Mouse (Mus musculus): ENCODE results near the gene Myo1h. TPM values are rescaled to one million over a fixed set of nuclear protein-coding genes. Genes with fewer than 3 reads are reported as not detected.

Gene Myo1h
- polyA plus RNA-seq, 1 experiment, result 0.69 TPM

DNA sequence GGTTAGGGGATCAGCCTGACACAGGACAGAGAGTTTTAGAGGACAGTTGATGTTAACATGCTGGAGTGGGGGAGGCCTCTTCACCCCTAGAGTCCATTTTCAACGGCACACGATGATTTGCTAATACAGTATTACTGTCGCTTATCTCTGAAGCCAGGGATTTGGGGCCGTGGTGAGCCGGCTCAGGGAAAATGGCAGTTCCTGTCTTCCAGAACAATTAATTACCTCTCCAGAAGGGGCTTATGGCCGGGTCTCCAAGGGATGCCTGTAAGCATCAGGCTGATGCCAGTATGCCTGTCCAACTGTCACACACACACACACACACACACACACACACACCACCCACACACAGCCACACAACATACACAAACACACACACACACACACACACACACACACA, 6.6 kb upstream of the Myo1h start:
- Histone ChIP-seq H3K27ac (ENCODE audit: insufficient read depth, low read length) (no peak overlapping the region), H3K4me1 (ENCODE audit: control insufficient read depth, insufficient read depth, low read length) (no peaks in the 10 kb centered on the region)
- WGBS, result 32% methylated on average over 6 of the region's 6 CpGs

DNA sequence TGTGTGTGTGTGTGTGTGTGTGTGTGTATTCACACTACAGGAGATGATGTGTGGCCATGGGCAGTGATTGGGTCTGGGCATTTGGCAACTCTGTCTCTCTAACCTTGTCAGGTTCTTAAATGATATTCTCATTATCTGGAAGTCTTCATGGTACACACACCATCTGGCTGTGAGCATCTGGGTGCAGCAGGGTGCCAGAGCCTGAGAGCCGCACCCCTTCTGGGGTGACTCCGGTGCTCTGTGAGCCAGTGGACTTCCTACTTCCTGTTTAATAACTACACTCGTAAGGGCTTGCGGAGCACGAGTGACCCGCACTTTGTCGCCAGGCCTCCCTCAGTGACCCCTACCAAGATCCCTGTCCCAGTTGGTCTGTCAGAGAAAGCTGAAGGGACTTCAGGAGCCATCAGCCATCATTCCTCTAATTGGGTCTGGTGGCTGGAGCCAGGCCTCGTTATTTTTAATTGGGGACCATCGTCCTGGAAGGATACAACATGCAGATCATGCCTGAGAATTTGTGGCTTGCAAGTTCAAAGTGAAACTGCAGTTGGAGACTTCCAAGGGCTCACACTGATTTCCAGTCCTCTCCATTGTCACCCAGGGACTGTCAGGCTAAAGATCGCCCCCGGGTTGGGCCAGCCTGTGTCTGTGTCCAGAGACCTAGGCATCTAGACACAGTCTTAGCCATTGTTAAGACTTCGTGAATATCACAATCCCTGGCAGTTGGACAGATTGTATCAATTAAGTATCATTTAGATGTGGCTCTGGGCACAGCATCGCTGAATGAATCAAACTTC, 4.2 kb upstream of the Myo1h start:
- no peak overlapping the region for H3K27ac ChIP-seq (ENCODE audit: insufficient read depth, low read length)
- no peak for TF ChIP-seq CTCF (IDR thresholded peaks at IDR 0.05; ENCODE audit: borderline replicate concordance, insufficient read depth, low read depth, low read length)
- TF ChIP-seq POLR2A (IDR thresholded peaks at IDR 0.05; ENCODE audit: borderline replicate concordance, insufficient read depth, low read length), result no peak
- WGBS, result 40% methylated on average over 13 of the region's 13 CpGs

More for the DNA sequence above, 6.6 kb upstream of the Myo1h start:
- no peak for DNase-seq
- no peaks in the 10 kb centered on the region; the same call in 1 of the 2 replicates for H3K27me3 ChIP-seq (ENCODE audit: control insufficient read depth, insufficient read depth, low read length)
- no peak overlapping the region for H3K4me3 ChIP-seq (replicated peaks; ENCODE audit: insufficient read depth, low read depth, low read length)
- TF ChIP-seq CTCF (IDR thresholded peaks at IDR 0.05; ENCODE audit: borderline replicate concordance, insufficient read depth, low read depth, low read length), result no peak
- TF ChIP-seq POLR2A (IDR thresholded peaks at IDR 0.05; ENCODE audit: borderline replicate concordance, insufficient read depth, low read length), result no peak

DNA sequence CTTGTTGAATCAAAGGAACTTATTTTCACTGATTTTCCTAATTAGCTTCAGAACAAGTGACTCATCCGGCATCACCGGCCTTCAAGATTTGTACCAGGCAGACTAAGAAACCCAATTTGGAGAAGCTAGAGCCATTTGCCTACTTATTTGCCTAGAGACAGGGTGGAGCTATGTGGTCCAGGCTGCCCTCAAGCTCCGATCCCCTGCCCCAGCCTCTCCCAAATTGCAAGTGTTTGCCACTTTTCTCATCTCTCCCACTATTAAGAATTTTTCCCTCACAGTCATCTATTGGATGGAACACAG, 3.6 kb upstream of the Myo1h start:
- TF ChIP-seq CTCF (IDR thresholded peaks at IDR 0.05; ENCODE audit: borderline replicate concordance, insufficient read depth, low read depth, low read length), result no peak
- no peak for TF ChIP-seq POLR2A (IDR thresholded peaks at IDR 0.05; ENCODE audit: borderline replicate concordance, insufficient read depth, low read length)
- WGBS, result 91% methylated on average over 3 of the region's 3 CpGs
- DNase-seq, result no peak
- H3K27ac ChIP-seq (ENCODE audit: insufficient read depth, low read length), result no peak overlapping the region
- H3K4me1 ChIP-seq (ENCODE audit: control insufficient read depth, insufficient read depth, low read length), result no peaks in the 10 kb centered on the region
- no peaks in the 10 kb centered on the region for H3K27me3 ChIP-seq (ENCODE audit: control insufficient read depth, insufficient read depth, low read length)
- no peak overlapping the region for H3K4me3 ChIP-seq (replicated peaks; ENCODE audit: insufficient read depth, low read depth, low read length)

More for the DNA sequence above, 4.2 kb upstream of the Myo1h start:
- no peak for DNase-seq
- Histone ChIP-seq H3K4me3 (replicated peaks; ENCODE audit: insufficient read depth, low read depth, low read length) (no peak overlapping the region), H3K4me1 (ENCODE audit: control insufficient read depth, insufficient read depth, low read length) (no peaks in the 10 kb centered on the region), H3K27me3 (ENCODE audit: control insufficient read depth, insufficient read depth, low read length) (no peaks in the 10 kb centered on the region)

DNA sequence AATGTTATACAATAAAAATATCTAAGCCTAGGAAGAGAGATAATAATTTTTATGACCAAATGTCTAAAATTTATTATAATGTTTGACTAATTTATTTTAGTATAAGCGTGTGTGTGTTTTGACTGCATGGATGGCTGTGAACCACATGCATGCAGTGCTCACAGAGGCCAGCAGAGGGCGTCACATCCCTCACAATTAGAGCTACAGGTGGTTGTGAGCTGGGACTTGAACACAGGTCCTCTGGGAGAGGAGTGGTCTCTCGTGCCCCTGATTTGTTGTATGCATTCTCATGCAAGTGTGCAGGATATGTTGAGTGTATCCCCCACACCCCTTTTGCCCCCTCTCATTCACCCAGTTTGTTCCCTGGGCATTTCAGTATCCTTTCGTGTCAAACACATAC, 2.9 kb upstream of the Myo1h start:
- Histone ChIP-seq H3K27me3 (ENCODE audit: control insufficient read depth, insufficient read depth, low read length) (no peaks in the 10 kb centered on the region), H3K27ac (ENCODE audit: insufficient read depth, low read length) (no peak overlapping the region), H3K4me1 (ENCODE audit: control insufficient read depth, insufficient read depth, low read length) (no peaks in the 10 kb centered on the region), H3K4me3 (replicated peaks; ENCODE audit: insufficient read depth, low read depth, low read length) (no peak overlapping the region)
- DNase-seq, result no peak
- WGBS, result 75% methylated on average over 4 of the region's 4 CpGs
- TF ChIP-seq CTCF (IDR thresholded peaks at IDR 0.05; ENCODE audit: borderline replicate concordance, insufficient read depth, low read depth, low read length), result peak; percentile 40; the same call in 1 of the 2 replicates
- TF ChIP-seq POLR2A (IDR thresholded peaks at IDR 0.05; ENCODE audit: borderline replicate concordance, insufficient read depth, low read length), result no peak

DNA sequence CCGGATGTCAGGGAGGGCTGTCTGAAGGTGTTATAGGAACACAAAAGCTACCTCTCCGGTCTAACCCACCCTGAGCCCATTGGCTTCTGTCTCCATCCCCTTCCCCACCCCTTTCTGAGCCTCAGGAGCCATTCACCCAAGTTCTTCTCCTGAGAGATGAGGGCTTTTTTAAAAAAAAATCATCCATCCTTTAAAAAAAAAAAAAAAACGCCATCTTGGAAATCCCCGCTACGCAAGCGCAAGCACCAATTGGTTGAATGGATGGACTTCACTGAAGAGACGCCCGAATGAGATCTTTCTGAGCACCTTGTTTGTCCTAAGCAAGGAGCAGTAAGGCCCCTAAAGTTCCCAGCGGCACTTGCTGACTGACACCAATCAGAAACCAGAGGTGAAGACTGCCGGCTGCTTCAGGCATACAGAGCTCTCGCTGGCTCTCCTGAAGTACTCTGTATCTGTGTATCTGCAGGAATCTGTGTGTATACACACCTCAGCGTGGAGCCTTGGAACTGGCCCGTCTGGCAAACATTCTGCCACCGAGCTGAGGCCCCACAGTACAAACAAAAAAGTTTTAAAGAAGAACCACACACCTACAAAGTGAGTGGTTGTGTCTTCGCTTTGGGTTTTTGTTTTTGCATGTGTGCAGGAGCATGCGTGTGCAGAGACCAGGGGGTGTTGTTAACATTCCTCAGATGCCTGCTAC, 1.9 kb upstream of the Myo1h start:
- Histone ChIP-seq H3K4me3 (replicated peaks; ENCODE audit: insufficient read depth, low read depth, low read length) (no peak overlapping the region), H3K27me3 (ENCODE audit: control insufficient read depth, insufficient read depth, low read length) (no peaks in the 10 kb centered on the region), H3K4me1 (ENCODE audit: control insufficient read depth, insufficient read depth, low read length) (no peaks in the 10 kb centered on the region), H3K27ac (ENCODE audit: insufficient read depth, low read length) (no peak overlapping the region)
- no peak for DNase-seq
- TF ChIP-seq CTCF (IDR thresholded peaks at IDR 0.05; ENCODE audit: borderline replicate concordance, insufficient read depth, low read depth, low read length) (no peak), POLR2A (IDR thresholded peaks at IDR 0.05; ENCODE audit: borderline replicate concordance, insufficient read depth, low read length) (no peak)
- WGBS, result 85% methylated on average over 16 of the region's 16 CpGs

DNA sequence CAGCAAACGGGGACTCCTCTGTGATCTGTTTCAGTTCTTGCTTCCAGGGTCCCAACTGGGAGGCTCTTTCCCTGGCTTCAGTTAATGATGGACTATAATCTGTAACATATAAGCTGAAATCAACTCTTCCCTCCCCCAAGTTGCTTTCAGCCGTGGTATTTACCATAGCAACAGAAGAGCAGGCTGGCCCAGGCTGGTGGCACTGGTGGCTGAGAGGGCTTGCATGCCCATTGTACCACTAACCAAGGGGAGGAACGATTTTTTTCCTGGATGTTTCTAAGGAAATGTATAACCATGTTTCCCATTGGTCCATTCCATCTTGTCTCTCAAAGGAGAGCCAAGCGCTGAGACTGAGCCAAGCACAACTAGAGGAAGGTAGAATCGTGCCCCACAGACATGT, 570 bp upstream of the Myo1h start:
- Histone ChIP-seq H3K4me1 (ENCODE audit: control insufficient read depth, insufficient read depth, low read length) (no peaks in the 10 kb centered on the region), H3K4me3 (replicated peaks; ENCODE audit: insufficient read depth, low read depth, low read length) (no peak overlapping the region), H3K27me3 (ENCODE audit: control insufficient read depth, insufficient read depth, low read length) (no peaks in the 10 kb centered on the region), H3K27ac (ENCODE audit: insufficient read depth, low read length) (no peak overlapping the region)
- no peak for DNase-seq
- WGBS, result 72% methylated on average over 5 of the region's 5 CpGs
- no peak for TF ChIP-seq POLR2A (IDR thresholded peaks at IDR 0.05; ENCODE audit: borderline replicate concordance, insufficient read depth, low read length)
- no peak for TF ChIP-seq CTCF (IDR thresholded peaks at IDR 0.05; ENCODE audit: borderline replicate concordance, insufficient read depth, low read depth, low read length)

DNA sequence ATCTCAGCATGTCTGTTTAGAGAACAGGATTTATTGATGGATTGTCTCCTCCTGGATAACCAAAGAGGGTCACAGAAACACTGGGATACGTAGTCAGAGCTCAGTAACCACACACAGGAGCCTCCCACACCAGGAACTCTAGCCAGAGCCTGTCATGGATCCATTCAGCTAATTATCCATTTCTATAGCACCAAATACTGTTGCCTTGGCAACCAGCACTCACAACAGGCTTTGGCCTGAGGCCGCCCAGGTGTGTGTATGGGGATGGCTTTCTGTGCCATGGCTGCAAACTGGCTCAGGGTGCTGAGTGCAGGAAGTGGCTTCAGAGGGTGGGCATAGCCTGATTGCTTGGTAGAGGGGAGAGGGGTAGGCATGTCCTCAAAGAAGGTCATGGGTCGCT, 1.0 kb downstream of the Myo1h start:
- DNase-seq, result no peak
- 87% methylated on average over 3 of the region's 3 CpGs for WGBS
- no peak overlapping the region for H3K27ac ChIP-seq (ENCODE audit: insufficient read depth, low read length)
- no peak for TF ChIP-seq CTCF (IDR thresholded peaks at IDR 0.05; ENCODE audit: borderline replicate concordance, insufficient read depth, low read depth, low read length)
- no peak for TF ChIP-seq POLR2A (IDR thresholded peaks at IDR 0.05; ENCODE audit: borderline replicate concordance, insufficient read depth, low read length)
- no peaks in the 10 kb centered on the region for H3K4me1 ChIP-seq (ENCODE audit: control insufficient read depth, insufficient read depth, low read length)
- H3K27me3 ChIP-seq (ENCODE audit: control insufficient read depth, insufficient read depth, low read length), result no peaks in the 10 kb centered on the region
- no peak overlapping the region for H3K4me3 ChIP-seq (replicated peaks; ENCODE audit: insufficient read depth, low read depth, low read length)

Measured in cerebellum, adult 2 months (tissue).